Mouse (Mus musculus): Measurements from ENCODE around the gene Zfp354a.

DNA sequence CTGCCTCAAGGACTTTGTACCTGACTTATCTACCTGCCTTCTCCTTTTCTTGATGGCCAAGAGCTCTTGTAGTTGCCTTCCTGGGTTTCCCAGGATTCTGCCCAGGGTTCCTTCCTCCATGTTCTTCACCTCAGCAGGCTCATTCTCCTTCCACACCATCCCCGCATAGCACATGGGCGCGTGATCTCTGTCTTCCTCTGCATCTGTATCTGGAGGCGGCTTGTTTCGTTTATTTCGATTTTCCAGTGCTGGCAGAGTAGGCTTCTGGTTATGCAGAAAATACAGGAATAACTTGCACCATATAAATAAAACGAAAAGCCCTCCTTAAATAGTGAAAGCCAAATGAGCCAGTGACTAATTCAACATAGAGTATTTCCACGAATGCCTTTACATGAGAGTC, 4.8 kb downstream of the Zfp354a start:
- TF ChIP-seq CTCF (IDR thresholded peaks at IDR 0.05; ENCODE audit: insufficient read depth, low read depth, low read length) (no peak), POLR2A (IDR thresholded peaks at IDR 0.05; ENCODE audit: insufficient read depth, low read depth, low read length) (no peak)
